Mouse (Mus musculus) brain, embryonic 14.5 days (tissue): Measurements from ENCODE around the gene Gm12248. TPM values are rescaled to one million over a fixed set of nuclear protein-coding genes. Genes with fewer than 3 reads are reported as not detected.

Experiments used
- DNase-seq: peaks from one replicate; pipeline ENCODE4 v3.0.0-alpha.2; 2011; ENCODE audit warnings: low read depth
- CTCF ChIP-seq: fragments of 200-500 bp; IDR thresholded peaks from 2 replicates; pipeline ENCODE4 v1.5.1; 2012; ENCODE audit warnings: inconsistent platforms, mild to moderate bottlenecking, moderate library complexity, borderline replicate concordance; ENCODE audit not compliant: insufficient read depth, insufficient read length; ENCODE audit errors: extremely low read depth
- POLR2A ChIP-seq: fragments of 200-500 bp; IDR thresholded peaks from 2 replicates; pipeline ENCODE4 v1.6.1; 2012; ENCODE audit warnings: mild to moderate bottlenecking, inconsistent platforms, borderline replicate concordance; ENCODE audit not compliant: poor library complexity, insufficient read depth, insufficient read length, severe bottlenecking; ENCODE audit errors: extremely low read depth
- polyA plus RNA-seq: library from polyadenylated mRNA; depleted of rRNA; stranded (reverse); fragments of >200 nt; gene quantifications from 2 replicates; pipeline ENCODE4 v1.2.3, GENCODE M21; 2012; rRNA removed

Gm12248 gene
- polyA plus RNA-seq, 1 experiment: not detected

DNA sequence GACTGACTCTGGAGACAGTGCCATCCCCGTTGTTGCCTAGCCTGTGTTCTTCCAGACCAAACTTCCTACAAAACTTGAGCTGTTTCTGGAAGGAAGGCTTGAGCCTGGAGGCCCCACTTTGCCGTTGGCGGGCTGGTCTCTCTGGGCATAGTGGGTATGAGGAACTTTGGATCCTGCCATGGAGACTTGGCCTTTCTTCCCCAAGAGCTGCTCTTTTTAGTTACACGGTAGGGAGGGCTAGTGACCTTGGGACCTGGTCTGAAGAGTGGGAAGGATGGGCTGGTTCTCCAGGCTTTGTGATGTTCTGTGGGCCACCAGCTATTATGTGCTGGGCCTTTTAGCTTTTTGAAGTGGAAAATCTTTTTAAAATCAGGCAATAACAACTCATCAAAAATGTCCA is 67.1 kb downstream of the Gm12248 start:
- TF ChIP-seq POLR2A: no peak
- no peak for TF ChIP-seq CTCF
- no peak for DNase-seq

DNA sequence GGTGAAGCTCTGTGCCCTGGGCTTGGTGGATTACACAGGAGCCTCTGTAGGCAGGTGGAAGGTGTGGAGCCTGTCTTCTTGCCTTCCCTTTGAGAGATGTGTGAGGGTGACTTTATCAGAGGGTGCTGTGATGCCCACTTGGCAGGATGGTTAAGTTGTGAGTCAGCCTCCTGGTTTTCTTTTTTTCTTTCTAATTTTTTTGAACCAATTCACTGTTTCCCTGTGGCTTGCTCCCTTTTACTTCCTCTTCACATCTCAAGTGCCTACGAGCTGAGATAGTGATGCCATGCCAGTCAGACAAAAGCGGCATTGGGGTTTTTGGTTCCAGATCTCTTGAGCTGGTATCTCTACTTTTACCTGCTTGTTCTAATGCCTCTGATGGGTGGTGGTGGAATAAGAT is 68.3 kb downstream of the Gm12248 start:
- no peak for TF ChIP-seq POLR2A
- no peak for TF ChIP-seq CTCF
- no peak for DNase-seq

DNA sequence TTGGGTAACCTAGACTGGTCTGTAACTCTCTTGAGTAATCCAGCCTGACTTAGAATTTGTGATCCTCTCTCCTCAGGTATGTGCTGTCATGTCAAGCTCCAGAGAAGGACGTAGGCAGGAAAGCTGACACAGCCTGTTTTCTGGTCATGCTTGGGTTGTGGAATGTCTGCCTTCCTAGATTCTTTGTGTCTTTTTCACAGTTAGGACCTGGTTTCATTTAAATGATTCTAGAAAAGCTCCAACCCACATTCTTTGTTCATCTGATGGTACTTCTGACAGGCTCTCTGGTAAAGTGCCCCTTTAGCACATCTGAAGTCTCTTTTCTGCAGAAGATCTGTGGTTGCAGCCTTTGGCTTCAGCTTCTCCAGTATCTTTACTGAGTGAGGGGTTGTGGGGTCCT is 68.7 kb downstream of the Gm12248 start:
- DNase-seq: no peak
- TF ChIP-seq POLR2A: no peak
- no peak for TF ChIP-seq CTCF

DNA sequence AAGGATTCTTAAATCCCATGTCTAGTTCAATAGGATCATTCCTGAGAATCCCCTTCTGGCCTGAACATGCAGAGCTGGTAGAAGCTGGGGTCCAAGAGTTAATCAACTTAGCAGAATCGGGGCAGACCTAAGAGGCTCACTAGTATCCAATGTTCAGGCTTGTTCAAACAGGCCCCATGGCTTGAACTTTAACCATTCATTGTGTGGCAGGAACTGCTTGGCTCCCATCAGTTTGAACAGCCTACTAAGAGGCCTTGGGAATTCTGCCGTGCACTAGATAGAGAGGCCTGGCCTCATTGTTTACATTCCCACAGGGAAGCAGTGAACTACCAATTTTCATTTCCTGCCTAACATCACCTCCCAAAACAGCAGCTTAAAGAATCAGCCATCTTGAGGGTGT is 71.3 kb downstream of the Gm12248 start:
- TF ChIP-seq CTCF: no peak
- TF ChIP-seq POLR2A: no peak

DNA sequence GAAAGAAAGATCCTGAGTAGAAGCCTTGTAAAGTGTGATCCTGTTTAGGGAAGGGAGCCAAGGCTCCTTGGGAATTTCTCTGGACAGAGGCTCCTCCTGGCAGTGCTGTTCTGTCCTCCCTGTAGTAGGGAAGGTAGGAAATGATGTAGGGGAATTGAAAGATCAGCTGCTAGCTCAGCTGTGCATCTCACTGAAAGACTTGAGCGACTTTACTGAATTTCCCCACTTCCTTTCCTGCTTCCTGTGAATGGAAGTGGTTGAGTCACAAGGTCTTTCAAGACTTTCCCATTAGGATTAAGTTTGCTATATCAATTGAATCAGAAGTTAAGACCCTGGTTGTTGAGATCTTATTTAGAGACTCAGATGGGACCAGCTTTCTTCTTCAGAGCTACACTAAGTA is 71.8 kb downstream of the Gm12248 start:
- TF ChIP-seq POLR2A (no peak), CTCF (no peak)
- no peak for DNase-seq

More for the DNA sequence above, 71.3 kb downstream of the Gm12248 start:
- DNase-seq: no peak

DNA sequence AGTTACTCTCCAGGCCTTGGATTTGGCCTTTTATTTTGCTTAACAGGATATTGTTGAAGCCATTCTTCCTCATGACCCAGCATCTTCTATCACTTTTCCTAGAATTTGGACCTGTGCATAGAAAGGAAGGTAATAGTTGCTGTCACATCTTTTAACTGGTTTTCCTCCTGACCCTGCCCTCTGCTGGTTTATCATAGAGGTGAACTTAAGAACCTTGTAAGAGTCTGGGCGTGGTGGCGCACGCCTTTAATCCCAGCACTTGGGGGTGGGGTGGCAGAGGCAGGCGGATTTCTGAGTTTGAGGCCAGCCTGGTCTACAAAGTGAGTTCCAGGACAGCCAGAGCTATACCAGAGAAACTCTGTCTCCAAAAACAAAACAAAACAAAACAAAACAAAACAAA is 74.2 kb downstream of the Gm12248 start:
- TF ChIP-seq POLR2A (no peak), CTCF (no peak)

DNA sequence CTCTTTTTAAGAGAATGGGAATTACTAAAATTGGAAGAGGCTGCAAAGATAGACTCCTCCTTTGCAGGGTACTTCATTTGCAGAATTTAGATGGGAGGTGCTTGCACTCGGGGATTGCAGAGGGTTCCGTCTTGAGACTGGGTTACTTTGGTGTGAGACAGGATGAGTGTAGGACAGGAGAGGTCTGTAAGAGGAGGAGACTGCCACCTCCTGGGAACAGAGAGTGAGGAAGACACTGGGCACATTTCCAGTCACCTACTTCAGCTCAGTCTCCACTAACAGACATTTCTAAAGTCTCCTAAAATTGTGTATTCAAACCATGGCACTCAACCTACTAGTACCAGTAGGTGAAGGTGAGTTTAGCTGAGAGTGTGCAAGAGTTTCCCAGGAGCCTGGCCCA is 74.6 kb downstream of the Gm12248 start:
- no peak for TF ChIP-seq CTCF
- no peak for TF ChIP-seq POLR2A
- DNase-seq: no peak

More for the DNA sequence above, 74.2 kb downstream of the Gm12248 start:
- no peak for DNase-seq

DNA sequence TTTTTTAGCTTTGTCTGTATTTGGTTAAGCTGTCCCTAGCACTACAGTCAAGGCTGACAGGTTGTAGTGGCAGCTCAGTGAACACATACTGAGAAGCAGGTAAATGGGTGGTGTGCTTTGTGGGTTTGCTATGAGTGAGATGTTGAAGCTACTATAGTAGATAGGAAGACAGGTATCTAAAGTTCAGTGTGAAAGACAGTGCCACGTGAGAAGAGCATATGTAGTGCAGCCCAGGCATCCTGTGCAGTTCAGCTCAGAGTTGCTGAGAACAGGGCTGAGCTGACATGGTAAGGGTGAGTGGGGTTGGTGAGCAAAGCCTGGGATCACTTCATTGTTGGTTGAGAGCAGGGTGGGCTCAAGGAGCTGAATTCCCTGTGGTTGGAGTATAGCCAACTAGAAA is 75.5 kb downstream of the Gm12248 start:
- TF ChIP-seq POLR2A (no peak), CTCF (no peak)
- no peak for DNase-seq

DNA sequence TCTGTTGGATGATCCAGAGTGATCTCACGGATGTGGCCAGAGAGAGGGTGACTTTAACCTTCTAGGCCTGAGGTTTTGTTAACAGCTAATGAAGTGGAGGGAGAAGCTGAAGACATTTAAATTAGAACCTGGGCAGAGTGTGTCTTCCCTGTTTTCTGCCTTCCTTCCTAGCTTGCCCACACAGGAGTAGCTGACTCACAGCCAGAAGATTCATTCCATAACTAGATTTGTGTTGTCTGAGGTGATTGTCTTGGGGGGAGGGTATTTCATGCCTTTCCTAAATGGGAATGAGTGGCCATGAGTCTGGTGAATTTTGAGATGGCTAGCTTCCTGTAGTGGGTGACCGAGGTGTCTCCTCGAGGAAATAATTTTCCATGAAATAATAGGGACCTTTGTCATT is 76.6 kb downstream of the Gm12248 start:
- TF ChIP-seq POLR2A: no peak
- TF ChIP-seq CTCF: no peak
- DNase-seq: no peak

DNA sequence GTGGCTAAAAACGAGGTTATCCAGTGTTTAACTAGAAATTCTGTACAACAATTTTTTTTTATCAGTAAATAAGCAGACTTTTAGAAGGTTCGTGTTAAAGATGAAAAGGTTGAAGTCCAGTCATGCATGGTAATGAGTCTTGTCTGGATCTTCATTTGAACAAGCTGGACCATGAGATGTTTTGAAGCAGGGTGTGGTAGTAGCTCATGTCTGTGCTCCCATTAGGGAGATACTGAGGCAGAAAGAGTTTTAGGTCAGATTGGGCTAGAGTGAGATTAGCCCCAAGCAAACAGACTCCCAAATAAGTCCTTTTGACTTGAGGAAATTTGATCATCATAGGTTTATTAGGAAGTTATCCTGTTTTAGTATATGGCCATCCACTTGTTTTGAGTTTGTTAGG is 77.6 kb downstream of the Gm12248 start:
- DNase-seq: no peak
- TF ChIP-seq CTCF (no peak), POLR2A (no peak)

DNA sequence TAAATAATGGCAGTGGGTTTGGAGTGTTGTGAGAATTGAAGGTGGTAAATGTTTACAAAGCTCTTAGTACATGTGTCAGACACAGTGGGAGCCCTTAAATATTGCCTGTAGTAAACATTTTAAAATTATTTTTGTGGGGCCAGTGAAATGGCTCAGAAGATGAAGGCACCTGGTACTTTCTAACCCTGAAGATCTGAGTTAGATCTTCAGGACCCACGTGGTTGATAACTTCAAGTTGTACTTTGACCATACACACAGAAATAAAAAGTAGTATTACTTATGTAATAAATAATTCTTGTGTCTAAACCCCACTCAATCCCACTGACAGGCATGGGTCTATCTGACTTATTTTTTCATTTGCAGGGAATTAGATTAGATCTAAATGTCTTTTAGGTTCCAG is 78.3 kb downstream of the Gm12248 start:
- TF ChIP-seq CTCF (no peak), POLR2A (no peak)
- no peak for DNase-seq

Other genes with a start within 250 kb of the Gm12248 start
- gene Larp1, start 84.1 kb downstream of the Gm12248 start, polyA plus RNA-seq: 36.5 and 57.6 TPM in 2 replicates
- gene Cnot8, start 11.0 kb upstream of the Gm12248 start, polyA plus RNA-seq: 103 and 123 TPM in 2 replicates
- gene Gemin5, start 75.4 kb upstream of the Gm12248 start, polyA plus RNA-seq: 12.2 and 15.6 TPM in 2 replicates
- gene Mrpl22, start 78.5 kb upstream of the Gm12248 start, polyA plus RNA-seq: 56.5 and 73.0 TPM in 2 replicates
- gene Igtp, start 106.4 kb upstream of the Gm12248 start, polyA plus RNA-seq: 0.82 and 1.2 TPM in 2 replicates
- gene Irgm2, start 106.5 kb upstream of the Gm12248 start, polyA plus RNA-seq: 0.61 and 1.2 TPM in 2 replicates
- gene 4930438A08Rik, start 181.7 kb upstream of the Gm12248 start, polyA plus RNA-seq: not detected in 2 replicates
- 43.0 and 83.0 TPM in 2 replicates for gene Zfp692, start 213.9 kb upstream of the Gm12248 start, polyA plus RNA-seq
- gene Zfp672, start 237.2 kb upstream of the Gm12248 start, polyA plus RNA-seq: 41.9 and 47.0 TPM in 2 replicates
- 39.9 and 46.8 TPM in 2 replicates for gene Sh3bp5l, start 237.6 kb upstream of the Gm12248 start, polyA plus RNA-seq